Mouse (Mus musculus) mesoderm, embryonic 11.5 days (tissue): ENCODE data around the gene Fam222b.

Source experiments
- DNase-seq: peaks from one replicate; pipeline ENCODE4 v3.0.0-alpha.2; 2012; ENCODE audit warnings: low read depth, low spot score

Fam222b gene

DNA sequence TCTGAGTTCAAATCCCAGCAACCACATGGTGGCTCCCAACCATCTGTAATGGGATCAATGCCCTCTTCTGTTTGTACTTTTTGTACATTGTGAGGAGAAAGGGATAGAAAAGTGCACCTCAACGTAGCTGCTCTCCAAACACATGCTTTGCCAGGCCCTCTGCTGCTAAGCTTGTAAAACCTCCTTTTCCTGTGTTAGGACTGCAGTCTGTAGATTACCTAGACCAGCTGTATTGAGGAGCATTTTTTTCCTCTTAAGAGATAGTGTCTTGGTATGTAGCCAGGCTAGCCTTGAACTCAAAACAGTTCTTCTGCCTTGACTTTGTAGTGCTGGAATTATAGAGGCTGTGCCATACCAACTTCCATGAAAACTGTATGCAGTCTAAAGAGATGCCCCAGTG is 41.7 kb downstream of the Fam222b start:
- DNase-seq, result no peak

GRCm38 (mm10) chr11:78137584-78137983 is 43.1 kb downstream of the Fam222b start:
- no peak for DNase-seq

GRCm38 (mm10) chr11:78138023-78138422 is 43.6 kb downstream of the Fam222b start:
- no peak for DNase-seq

- DNase-seq, result no peak
Observed at GRCm38 (mm10) chr11:78140665-78141064, 46.2 kb downstream of the Fam222b start.

GRCm38 (mm10) chr11:78143520-78143919 is 49.1 kb downstream of the Fam222b start:
- DNase-seq, result no peak

DNA sequence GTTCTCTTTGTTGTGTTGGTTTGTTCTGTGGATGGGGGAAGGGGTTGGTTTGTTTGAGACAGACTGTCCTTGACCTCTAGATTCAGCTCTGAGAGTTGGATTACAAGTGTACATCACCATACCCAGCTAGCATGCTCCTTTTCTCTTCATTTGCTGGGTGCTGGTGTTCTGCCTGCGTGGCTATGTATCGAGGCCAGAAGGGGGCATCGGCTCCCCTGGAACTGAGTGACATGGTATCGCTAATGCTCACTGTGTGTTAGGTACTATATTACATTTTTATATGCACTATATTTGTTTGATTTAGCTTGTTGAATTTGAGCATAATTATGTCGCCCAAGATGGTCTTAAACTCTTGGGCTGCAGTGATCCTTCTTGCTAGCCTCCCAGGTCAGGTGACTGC is 51.7 kb downstream of the Fam222b start:
- DNase-seq, result no peak

DNA sequence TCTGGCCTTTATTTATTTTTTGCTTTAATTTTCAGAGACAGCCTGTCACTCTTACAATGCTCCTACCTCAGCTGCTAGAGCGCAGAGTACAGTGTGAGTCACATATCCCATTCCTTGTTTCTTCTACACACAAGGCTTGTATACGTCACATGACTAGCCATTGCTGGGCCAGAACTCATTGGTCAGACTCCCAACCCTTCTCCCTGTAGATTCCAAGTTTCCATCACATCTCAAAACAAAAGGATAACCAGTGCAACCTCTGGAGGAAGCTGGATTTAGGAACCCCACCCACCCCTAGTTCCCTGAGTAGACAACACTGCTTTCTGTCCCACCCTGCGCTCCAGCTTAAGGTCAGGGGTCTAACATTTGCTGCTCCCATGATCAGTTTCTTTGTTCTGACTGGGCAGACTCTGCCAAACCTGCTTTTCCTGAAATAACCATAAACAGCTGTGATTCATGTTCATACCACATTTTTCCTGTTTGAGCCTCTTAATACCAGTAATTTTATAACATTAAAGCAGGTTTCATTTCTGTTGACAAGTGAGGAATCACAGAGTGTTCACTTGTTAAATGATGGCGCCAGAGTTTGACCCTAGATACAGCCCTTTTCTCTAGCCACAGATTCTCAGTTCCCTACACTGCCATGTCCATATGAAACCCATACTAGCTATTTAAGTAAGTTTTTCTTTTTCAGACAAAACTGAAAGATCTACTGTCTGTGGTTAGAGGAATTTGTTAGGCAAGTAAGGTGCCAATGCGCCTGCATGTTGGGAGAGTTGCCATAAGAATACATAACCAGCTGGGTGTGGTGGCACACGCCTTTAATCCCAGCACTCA is 52.5 kb downstream of the Fam222b start:
- DNase-seq, result no peak

DNA sequence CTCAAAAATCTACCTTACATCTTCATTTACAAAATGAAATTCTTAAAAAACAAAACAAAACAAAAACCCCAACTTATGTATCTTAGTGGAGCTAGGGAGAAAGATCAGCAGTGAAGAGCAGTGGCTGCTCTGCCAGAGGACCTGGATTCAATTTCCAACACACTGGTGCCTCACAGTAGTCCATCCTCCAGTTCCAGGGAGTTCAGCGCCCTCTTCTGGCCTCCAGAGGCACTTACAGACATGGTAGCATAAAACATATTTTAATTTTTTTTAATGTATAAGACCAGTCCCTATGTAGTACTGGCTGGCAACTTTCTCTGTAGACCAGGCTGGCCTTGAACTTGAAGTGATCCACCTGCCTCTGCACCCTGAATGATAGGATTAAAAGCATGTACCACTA is 56.7 kb downstream of the Fam222b start:
- DNase-seq, result peak; percentile 58

DNA sequence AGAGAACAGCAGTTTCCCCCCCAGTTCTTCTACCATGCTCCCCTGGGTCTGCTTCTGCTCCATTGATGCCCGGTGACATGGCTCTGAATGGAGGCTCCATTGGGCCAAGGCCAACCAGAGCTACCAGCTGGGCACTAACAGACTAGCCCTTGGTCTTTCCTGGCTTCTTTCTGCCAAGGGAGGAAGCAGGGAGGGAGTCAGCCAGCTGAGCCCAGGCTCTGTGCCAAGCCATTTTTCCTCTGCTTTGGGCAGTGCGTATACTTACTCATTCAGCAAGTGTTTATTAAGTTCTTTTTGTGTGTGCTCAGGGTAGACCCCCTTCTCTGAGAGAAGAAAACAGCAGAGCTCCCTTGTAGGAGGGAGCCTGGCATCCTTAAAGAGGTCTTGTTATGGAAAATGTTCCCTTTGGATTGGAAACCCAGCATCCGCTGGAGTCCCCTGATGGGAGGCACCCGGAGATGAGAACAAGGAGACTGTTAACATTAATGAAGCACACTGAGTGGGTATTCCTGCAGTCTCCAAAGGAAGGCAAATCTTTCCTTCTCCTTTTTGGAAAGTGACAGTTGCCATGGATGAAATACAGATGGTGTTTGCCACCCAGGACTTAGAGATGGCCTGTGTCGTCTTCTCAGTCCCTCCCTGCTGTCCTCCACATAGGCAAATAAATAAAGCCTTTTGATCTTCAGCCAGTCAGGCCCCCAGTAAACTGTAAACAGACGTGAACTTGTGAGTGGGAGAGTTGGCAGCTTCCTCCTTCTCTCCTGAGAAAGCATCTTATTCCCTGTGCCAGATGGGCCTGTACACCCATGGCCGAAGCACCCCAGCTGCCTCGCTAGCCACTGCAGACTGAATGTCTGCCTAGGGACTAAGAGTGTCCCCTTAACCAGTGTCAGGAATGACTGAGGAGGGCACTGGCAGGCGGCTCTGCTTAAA is 58.1 kb downstream of the Fam222b start:
- no peak for DNase-seq

DNA sequence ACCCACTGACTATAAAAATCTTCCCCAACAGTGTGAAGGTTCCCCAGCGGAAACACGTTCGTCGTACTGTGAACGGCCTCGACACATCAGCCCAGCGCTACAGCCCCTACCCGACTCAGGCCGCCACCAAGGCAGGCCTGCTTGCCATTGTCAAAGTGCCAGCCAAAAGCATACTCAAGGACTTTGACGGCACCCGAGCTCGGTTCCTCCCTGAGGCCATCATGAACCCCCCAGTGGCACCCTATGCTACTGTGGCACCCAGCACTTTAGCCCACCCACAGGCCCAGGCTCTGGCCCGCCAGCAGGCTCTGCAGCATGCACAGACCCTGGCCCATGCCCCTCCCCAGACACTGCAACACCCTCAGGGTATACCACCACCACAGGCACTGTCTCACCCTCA is 59.3 kb downstream of the Fam222b start:
- DNase-seq, result no peak

DNA sequence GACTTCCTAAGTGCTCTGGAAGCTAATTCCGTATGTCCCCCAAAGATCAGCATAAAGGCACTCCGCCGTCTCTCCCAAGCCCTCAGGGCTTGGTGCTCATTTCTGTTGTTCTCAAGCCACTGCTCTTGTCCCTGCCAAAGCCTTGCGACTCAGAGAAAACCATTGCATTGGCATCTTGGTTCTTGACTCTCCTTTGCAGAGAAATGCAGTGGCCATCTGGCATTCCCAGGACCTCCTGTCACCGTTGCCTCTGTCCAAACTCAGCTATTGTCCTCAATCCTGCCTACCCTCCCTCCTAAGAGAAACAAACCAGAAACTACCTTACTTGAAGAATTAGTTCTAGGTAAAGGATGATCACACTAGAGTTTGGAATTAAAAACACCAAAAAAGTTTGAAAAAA is 61.2 kb downstream of the Fam222b start:
- DNase-seq, result no peak

DNA sequence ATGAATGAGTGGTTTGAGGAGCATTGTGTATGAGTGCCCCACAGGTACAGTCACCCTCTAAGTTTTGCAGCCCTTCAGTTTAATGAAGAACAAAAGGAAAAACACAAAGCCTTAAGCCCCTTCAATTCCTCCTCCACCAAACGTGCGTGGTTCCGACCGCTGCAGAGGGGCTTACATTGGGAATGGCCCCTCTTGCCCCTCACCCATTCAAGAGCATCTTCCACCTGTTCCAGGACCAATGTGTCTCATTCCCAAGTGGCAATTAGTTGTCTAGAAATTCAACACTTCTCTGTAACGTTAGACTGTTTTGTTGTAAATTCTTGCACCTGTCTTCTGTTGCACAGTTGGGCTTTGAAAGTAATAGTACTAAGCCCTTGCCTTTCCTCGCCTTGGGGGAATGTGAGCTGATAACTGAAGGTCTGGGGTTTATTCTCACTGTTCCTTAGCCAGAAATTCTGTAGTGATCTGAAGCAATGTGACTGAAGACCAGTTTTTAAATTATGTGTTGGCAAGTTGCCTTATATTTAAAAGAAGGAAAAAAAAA is 61.8 kb downstream of the Fam222b start:
- no peak for DNase-seq

GRCm38 (mm10) chr11:78159096-78159495 is 64.6 kb downstream of the Fam222b start:
- peak; percentile 93 for DNase-seq

DNA sequence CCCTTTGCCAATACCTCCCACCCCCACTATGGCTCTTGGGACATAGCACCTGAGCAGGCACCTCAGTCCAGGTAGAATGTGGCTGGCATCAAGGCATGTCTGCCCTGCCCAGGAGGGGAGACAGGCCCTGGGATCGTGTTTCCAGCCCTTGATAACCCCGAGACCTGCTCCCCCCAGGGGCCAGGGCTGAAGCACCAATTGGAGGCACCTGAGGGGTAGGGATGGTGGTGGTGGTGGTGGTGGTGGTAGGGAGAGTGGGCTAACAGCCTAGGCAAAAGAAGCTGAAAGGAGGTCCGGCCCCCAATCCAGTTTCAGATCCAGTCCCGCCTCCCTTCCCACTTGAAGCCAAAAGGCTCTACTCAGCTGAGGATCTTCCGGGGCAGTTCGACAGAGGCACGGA is 65.1 kb downstream of the Fam222b start:
- no peak for DNase-seq

DNA sequence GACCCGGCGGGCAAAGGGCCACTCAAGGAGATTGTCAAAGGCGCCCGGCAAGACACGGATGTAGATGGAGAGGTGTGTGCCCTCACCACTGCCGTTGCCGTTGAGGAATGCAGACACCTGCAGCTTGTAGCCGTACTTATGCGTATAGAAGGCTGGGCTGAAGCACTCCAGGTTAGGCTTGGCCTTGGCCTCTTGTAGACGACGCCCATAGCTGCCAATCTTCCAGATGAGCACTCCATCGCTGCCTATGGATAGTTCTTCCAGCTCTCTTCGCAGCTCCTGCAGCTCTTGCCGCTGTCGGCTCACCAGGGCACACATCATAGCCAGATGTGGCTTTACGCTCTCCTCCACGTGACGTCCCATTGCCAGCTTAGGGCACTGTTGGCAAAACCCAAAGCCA is 65.7 kb downstream of the Fam222b start:
- no peak for DNase-seq

DNA sequence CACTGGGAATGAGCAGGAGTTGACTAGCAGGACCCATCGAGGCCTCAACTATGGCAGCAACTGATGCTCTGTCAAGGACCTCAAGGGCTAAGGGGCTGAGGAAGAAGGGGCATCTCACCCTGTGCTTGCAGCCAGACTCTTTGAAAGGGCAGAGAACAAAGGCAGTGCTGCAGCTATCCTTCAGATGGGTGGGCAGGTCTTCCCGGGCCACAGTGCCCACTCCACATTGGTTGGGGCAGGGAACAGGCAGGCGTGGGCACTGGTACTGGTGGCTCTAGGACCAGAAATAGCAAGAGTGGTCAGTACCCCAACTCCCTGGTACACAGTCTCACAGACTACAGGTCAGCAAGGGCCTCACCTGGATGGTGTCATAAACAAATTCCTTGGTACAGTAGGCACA is 66.2 kb downstream of the Fam222b start:
- DNase-seq, result no peak

- DNase-seq, result no peak
Observed at GRCm38 (mm10) chr11:78161169-78161568, 66.7 kb downstream of the Fam222b start.

- DNase-seq, result no peak
Observed at GRCm38 (mm10) chr11:78161968-78162367, 67.5 kb downstream of the Fam222b start.

DNA sequence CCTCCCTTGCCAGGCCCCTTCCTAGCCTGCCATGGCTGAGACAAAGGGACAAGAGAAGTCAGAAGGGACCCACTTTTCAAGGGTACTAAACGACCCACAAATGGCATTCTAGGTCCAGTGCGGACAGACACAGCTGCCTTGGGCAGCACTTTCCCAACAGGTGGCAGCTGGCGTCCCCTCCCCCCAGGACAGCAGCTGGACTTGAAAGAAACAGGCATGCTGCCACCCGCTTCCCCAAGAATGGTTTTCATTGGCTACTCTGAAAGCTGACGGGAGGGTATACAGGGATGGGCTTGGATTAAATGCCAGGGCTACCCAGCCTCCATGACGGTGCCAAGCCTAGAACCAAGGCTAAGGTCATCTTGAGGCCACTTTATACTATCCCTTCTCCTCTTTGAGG is 68.0 kb downstream of the Fam222b start:
- DNase-seq, result no peak

DNA sequence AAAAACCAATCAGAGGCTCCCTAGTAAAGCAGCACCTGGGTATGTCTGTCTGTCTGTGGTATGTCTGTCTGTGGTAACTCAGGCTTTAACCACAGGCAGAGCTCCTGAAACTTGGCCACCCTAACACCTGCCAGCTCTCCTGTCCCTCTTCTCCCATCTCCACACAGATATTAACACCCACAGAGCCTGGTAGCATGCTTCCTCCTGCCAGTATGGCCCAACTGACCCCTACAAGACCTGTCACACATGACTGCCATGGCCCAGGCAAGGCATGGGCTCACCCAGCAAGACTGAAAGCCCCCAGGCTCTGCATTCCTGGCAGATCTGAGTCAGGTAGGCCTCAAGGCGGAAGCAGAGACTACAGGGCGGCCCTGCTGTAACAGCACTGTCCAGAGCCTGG is 68.6 kb downstream of the Fam222b start:
- no peak for DNase-seq

GRCm38 (mm10) chr11:78163681-78164603 is 69.5 kb downstream of the Fam222b start:
- DNase-seq, result peak; percentile 91
